Mouse (Mus musculus): ENCODE data around the gene Slc38a4.

The Slc38a4 gene

GRCm38 (mm10) chr15:97015036-97015596 lies 40.6 kb downstream of the Slc38a4 start:
- no peak for DNase-seq (ENCODE audit: inconsistent ontology term)

GRCm38 (mm10) chr15:97011599-97012372 lies 44.0 kb downstream of the Slc38a4 start:
- DNase-seq (ENCODE audit: inconsistent ontology term), result no peak

DNA sequence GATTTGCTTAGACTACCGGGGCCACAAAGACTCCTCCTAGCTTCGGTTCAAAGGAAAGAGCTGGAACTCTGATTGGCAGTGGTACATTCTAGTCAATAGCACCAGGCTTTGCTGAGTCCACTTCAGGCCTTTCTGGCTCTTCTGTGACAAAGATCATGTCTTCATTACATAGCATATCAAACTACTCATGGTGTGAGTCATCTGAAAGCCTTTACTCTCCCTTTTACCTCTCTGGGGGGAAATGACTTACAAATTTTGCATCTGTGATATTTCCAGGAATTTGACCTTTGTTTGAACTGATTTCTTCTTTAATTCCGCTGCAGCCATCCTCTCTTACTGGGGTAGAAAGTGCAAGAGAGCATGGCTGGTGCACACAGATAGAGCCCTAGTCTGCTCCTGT lies 46.5 kb downstream of the Slc38a4 start:
- DNase-seq (ENCODE audit: inconsistent ontology term), result no peak

DNA sequence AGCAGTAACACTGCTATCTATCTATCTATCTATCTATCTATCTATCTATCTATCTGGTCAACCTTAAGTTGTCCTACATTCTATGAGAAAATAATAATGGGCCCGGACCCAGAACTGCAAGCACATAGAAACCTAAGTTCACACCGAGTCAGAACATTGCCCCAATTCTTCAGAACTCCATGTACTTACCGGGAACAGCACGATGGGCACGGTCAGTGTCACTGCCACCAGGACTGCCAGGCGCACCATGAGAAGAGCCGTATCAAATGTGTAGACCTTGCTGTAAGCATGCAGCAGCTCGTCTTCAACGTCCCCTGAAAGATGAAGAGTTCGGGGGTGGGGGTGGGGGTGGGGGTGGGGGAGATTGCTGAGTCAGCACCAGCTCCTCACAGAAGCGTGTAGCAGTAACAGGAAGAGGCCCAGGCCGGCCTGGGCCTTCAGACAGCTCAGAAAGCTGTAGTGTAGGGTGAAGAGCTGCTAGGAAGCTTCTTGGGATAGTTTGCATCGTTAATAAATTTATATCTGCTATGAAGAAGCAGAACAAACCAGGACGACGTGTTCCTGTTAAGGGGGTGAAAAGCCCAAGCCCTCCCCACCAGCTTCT lies 50.0 kb downstream of the Slc38a4 start:
- DNase-seq (ENCODE audit: inconsistent ontology term), result no peak

GRCm38 (mm10) chr15:97004525-97004867 lies 51.3 kb downstream of the Slc38a4 start:
- DNase-seq (ENCODE audit: inconsistent ontology term), result no peak

DNA sequence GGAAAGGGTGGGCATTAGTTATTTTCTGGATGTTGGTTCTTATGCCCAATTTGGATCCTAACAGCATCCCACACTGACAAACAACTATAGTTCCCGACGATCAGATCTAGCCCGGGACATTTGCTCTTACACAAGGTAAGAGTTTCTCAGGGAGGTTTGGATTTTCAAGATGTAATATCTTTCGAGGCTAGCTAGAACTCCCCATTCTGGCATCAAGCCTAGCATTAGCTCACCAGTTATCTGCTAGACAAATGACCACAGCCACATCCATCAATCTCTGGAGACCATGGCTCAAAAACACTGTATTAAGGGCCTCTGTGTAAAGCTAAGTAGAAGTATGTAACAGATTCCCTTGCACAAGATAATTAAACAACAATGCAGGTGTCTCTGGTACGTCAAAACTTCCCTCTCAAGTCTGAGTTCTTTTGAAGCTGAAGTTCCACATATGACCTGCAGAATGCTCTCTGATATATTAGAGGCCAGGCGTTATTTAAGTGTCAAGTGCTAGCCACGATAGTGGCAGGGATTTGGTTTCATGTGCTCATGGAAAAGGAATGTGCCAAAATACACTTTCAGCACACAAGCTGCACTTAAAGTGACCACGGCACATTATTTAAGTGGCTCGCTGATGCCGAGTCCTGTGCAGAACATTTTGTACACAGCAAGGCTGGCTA lies 51.8 kb downstream of the Slc38a4 start:
- peak; percentile 11 for DNase-seq (ENCODE audit: inconsistent ontology term)

GRCm38 (mm10) chr15:97003186-97003585 lies 52.6 kb downstream of the Slc38a4 start:
- DNase-seq (ENCODE audit: inconsistent ontology term), result no peak

GRCm38 (mm10) chr15:97002752-97003151 lies 53.0 kb downstream of the Slc38a4 start:
- DNase-seq (ENCODE audit: inconsistent ontology term), result no peak

DNA sequence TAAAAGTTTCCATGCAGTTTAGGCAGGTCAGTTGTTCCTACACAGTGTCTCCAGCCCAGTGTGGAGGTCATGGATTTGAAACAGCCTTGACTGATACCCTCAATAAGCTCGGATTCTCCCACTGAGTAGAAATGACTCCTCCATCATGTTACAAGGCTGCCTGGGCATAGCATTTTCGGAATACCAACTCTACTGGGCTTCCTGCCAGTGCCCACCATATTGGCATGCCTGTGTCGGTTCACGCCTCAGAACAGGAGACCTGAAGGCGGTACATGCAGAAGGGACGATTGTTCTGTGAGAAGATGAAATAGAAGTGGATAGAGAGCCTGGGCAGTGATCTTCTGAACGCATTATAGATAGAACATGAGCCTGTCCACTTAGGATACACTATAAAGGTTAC lies 53.9 kb downstream of the Slc38a4 start:
- DNase-seq (ENCODE audit: inconsistent ontology term), result peak; percentile 78

DNA sequence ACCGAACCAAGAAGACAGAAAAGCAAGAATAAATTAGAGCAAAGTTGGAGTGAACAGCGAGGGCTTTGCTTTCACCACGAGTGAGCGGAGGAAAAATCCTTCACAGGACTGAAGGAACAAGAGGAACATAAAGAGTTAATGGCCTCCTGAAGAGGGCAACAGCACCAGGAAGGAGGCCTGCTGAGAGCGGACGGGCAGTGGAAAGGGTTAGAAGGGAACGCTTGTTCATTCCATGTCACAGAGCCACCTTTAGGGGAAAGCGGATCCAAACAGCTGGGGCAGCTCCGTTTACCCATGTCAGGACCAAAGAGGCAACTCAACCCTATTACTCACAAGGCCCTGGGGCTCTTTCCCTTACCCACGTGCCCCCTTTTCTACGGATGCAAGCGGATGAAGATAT lies 54.3 kb downstream of the Slc38a4 start:
- DNase-seq (ENCODE audit: inconsistent ontology term), result no peak

GRCm38 (mm10) chr15:97000319-97001251 lies 55.2 kb downstream of the Slc38a4 start:
- DNase-seq (ENCODE audit: inconsistent ontology term), result peak; percentile 65

GRCm38 (mm10) chr15:96999401-96999800 lies 56.4 kb downstream of the Slc38a4 start:
- DNase-seq (ENCODE audit: inconsistent ontology term), result no peak

GRCm38 (mm10) chr15:96985618-96986017 lies 70.1 kb downstream of the Slc38a4 start:
- no peak for DNase-seq (ENCODE audit: inconsistent ontology term)

DNA sequence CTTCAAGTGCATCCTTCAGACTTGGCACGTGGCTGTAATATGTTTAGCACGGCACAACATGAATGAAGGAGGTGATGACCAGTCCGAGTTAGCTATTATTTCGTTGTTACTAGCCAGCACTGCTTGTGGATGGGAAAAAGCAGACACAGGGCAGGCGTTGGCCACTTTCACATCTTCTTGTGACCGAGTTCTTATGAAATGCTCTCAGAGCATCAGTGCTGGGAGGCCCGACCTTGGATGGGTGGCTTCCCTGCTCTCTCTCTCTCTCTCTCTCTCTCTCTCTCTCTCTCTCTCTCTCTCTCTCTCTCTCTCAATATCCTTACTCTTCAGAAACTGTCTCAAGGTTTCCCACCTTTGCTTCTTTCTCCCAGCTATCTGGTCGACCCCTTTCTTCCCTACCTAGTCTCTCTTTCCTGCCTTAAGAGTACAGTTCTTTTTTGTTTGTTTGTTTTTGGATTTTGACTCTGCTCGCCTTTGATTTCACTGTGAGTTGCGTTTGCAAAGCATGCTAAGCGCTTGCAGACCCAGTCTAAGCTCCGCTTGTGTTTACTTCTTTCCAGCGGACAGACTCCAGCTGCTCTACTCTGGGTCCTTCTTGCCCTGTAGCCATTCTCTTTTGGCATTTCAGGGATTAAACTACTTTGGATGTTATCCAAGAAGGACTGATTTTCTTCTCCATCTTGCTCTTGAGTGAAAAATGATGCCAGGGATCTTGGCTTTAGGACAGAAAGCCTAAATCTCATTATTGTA lies 72.0 kb downstream of the Slc38a4 start:
- no peak for DNase-seq (ENCODE audit: inconsistent ontology term)

DNA sequence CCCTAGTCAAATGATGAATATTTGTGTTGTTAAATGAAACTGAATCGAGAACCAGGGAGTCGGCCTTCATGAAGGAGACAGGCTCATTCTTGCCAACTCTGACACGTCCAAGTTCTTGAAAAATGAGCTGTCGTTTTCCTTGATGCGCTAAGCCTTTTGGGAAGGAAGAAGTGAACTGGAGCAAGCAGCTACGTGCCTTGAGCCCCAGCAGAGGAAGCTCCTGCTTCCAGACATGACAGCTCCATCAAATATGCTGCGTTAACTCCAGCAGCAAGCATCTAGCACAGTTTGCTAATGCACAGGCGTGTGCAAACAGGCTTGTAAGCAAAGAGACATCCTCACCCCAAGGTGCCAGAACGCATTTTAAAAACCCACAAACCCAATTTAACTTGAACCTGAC lies 80.6 kb downstream of the Slc38a4 start:
- no peak for DNase-seq (ENCODE audit: inconsistent ontology term)

GRCm38 (mm10) chr15:96974131-96974530 lies 81.6 kb downstream of the Slc38a4 start:
- no peak for DNase-seq (ENCODE audit: inconsistent ontology term)

GRCm38 (mm10) chr15:96973370-96973769 lies 82.4 kb downstream of the Slc38a4 start:
- no peak for DNase-seq (ENCODE audit: inconsistent ontology term)

- no peak for DNase-seq (ENCODE audit: inconsistent ontology term)
Observed at GRCm38 (mm10) chr15:96972706-96973274, 83.0 kb downstream of the Slc38a4 start.

DNA sequence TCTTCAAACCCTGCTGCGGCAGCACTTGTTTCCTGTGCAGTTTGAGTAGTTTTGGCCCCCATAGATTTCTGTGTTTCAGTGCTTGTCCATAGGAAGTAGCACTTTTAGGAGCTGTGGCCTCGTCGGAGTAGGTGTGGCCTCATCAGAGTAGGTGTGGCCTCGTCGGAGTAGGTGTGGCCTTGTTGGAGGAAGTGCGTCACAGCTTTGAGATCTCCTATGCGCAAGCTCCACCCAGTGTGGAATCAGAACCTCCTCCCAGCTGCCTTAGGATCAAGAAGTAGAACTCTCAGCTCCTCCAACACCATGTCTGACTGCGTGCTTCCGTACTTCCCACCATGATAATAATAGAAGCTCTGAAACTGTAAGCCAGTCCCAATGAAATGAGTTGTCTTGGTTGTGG lies 83.8 kb downstream of the Slc38a4 start:
- DNase-seq (ENCODE audit: inconsistent ontology term), result no peak

GRCm38 (mm10) chr15:96969792-96970191 lies 86.0 kb downstream of the Slc38a4 start:
- DNase-seq (ENCODE audit: inconsistent ontology term), result no peak

Measured in Muller cell, postnatal 12 days (primary cell).